Comparison of ENCODE assay signal across 8 mouse cellular contexts in genomic region chr11:87986831-87987793, GRCm38 (mm10). TPM values are rescaled to one million over a fixed set of nuclear protein-coding genes. Genes with fewer than 3 reads are reported as not detected.
A peak's percentile ranks its signal among the peaks of the same experiment; 100 is the strongest.
DNase-seq lines count a peak whose midpoint lies in the region; ATAC-seq and TF ChIP-seq lines count a peak whose summit lies in the region.

TSS of gene Dynll2 (minus strand) at chr11:87987533.

- H3K4me2 ChIP-seq in embryonic facial prominence, embryonic 11.5 days (ENCODE audit: low read depth, low read length) = peak within 1 kb of the TSS; percentile 73
- peak within 1 kb of the TSS; percentile 82 for H3K4me2 ChIP-seq in intestine, postnatal 0 days (replicated peaks; ENCODE audit: low read depth)
- H3K4me2 ChIP-seq in midbrain, embryonic 12.5 days (replicated peaks) = peak within 1 kb of the TSS; percentile 93

- peak within 1 kb of the TSS; percentile 100 for H3K4me3 ChIP-seq in embryonic facial prominence, embryonic 11.5 days (ENCODE audit: low read depth, low read length)
- H3K4me3 ChIP-seq in intestine, postnatal 0 days (ENCODE audit: low read depth, low read length) = peak within 1 kb of the TSS; percentile 96
- H3K4me3 ChIP-seq in limb, embryonic 10.5 days = peak within 1 kb of the TSS; percentile 91
- peak within 1 kb of the TSS; percentile 89 for H3K4me3 ChIP-seq in midbrain, embryonic 12.5 days
- H3K4me3 ChIP-seq in small intestine, adult 2 months (ENCODE audit: low read depth, low read length) = peak within 1 kb of the TSS; percentile 82

- H3K36me3 ChIP-seq in embryonic facial prominence, embryonic 11.5 days (replicated peaks; ENCODE audit: control insufficient read depth, insufficient read depth, low read depth, low read length) = no peaks in the 10 kb centered on the region
- peaks cover 18% of the 10 kb centered on the region for H3K36me3 ChIP-seq in intestine, postnatal 0 days (ENCODE audit: control insufficient read depth, insufficient read depth)
- peaks cover 25% of the 10 kb centered on the region for H3K36me3 ChIP-seq in limb, embryonic 10.5 days
- H3K36me3 ChIP-seq in midbrain, embryonic 12.5 days = peaks cover 17% of the 10 kb centered on the region
- H3K36me3 ChIP-seq in small intestine, adult 2 months (ENCODE audit: control insufficient read depth, insufficient read depth, low read length) = peaks cover 15% of the 10 kb centered on the region

- TF ChIP-seq POLR2A in small intestine, adult 2 months (IDR thresholded peaks at IDR 0.05; ENCODE audit: low read depth, low read length) = peak; percentile 97

- DNase-seq in 3134 (ENCODE audit: extremely low read depth, insufficient read length, low spot score) = peak; percentile 89
- DNase-seq in adrenal gland, postnatal 25 days = peak; percentile 92
- DNase-seq in embryonic facial prominence, embryonic 11.5 days (ENCODE audit: low spot score) = peak; percentile 97
- peak; percentile 96 for DNase-seq in limb, embryonic 10.5 days (ENCODE audit: low spot score)

- peak; percentile 95 for ATAC-seq in embryonic facial prominence, embryonic 11.5 days (replicated peaks; ENCODE audit: insufficient number of reproducible peaks, low FRiP score, low TSS enrichment, low read depth)
- ATAC-seq in granulocyte monocyte progenitor cell, adult 5-6 weeks (replicated peaks; ENCODE audit: poor library complexity, severe bottlenecking) = peak; percentile 83
- ATAC-seq in intestine, postnatal 0 days = peak; percentile 82
- peak; percentile 96 for ATAC-seq in midbrain, embryonic 12.5 days (ENCODE audit: low FRiP score, low read depth)

- H3K9ac ChIP-seq in embryonic facial prominence, embryonic 11.5 days (replicated peaks; ENCODE audit: low read length) = peak within 1 kb of the TSS; percentile 94
- H3K9ac ChIP-seq in intestine, postnatal 0 days (ENCODE audit: low read depth, low read length) = peak within 1 kb of the TSS; percentile 97
- peak within 1 kb of the TSS; percentile 96 for H3K9ac ChIP-seq in midbrain, embryonic 12.5 days (replicated peaks)

- no peak for TF ChIP-seq CTCF in intestine, postnatal 0 days (IDR thresholded peaks at IDR 0.05; ENCODE audit: low read depth)
- TF ChIP-seq CTCF in small intestine, adult 2 months (IDR thresholded peaks at IDR 0.05; ENCODE audit: extremely low read depth, insufficient read length, insufficient replicate concordance, low read depth, low read length) = no peak

- peak within 1 kb of the TSS; percentile 94 for H3K27ac ChIP-seq in embryonic facial prominence, embryonic 11.5 days (replicated peaks; ENCODE audit: low read depth, low read length)
- H3K27ac ChIP-seq in intestine, postnatal 0 days (ENCODE audit: low read depth, low read length) = peak within 1 kb of the TSS; percentile 99
- peak within 1 kb of the TSS; percentile 95 for H3K27ac ChIP-seq in limb, embryonic 10.5 days
- peak within 1 kb of the TSS; percentile 98 for H3K27ac ChIP-seq in midbrain, embryonic 12.5 days (replicated peaks)
- peak within 1 kb of the TSS; percentile 84 for H3K27ac ChIP-seq in small intestine, adult 2 months (ENCODE audit: insufficient read depth, low read depth, low read length)

- H3K27me3 ChIP-seq in embryonic facial prominence, embryonic 11.5 days (ENCODE audit: control insufficient read depth, insufficient read depth, low read length) = no peaks in the 10 kb centered on the region
- no peaks in the 10 kb centered on the region for H3K27me3 ChIP-seq in intestine, postnatal 0 days (replicated peaks; ENCODE audit: control insufficient read depth, insufficient read depth, low read length)
- no peaks in the 10 kb centered on the region for H3K27me3 ChIP-seq in limb, embryonic 10.5 days (ENCODE audit: low read depth, poor library complexity, severe bottlenecking)
- no peaks in the 10 kb centered on the region for H3K27me3 ChIP-seq in midbrain, embryonic 12.5 days
- H3K27me3 ChIP-seq in small intestine, adult 2 months (ENCODE audit: control insufficient read depth, insufficient read depth, low read length) = no peaks in the 10 kb centered on the region

- no peaks in the 10 kb centered on the region for H3K4me1 ChIP-seq in embryonic facial prominence, embryonic 11.5 days (ENCODE audit: control insufficient read depth, insufficient read depth, low read length)
- H3K4me1 ChIP-seq in intestine, postnatal 0 days (replicated peaks; ENCODE audit: control insufficient read depth, insufficient read depth, low read length) = 0 out of 2 replicates have a peak, but pooled peaks cover 2% of the 10 kb centered on the region
- peaks cover 28% of the 10 kb centered on the region for H3K4me1 ChIP-seq in limb, embryonic 10.5 days
- peaks cover 35% of the 10 kb centered on the region for H3K4me1 ChIP-seq in midbrain, embryonic 12.5 days
- H3K4me1 ChIP-seq in small intestine, adult 2 months (ENCODE audit: control insufficient read depth, insufficient read depth, insufficient read length, low read length) = peaks cover 8% of the 10 kb centered on the region; the same call in 1 of the 2 replicates

- H3K9me3 ChIP-seq in embryonic facial prominence, embryonic 11.5 days (replicated peaks; ENCODE audit: control insufficient read depth, low read length) = no peaks in the 10 kb centered on the region
- H3K9me3 ChIP-seq in intestine, postnatal 0 days (ENCODE audit: control insufficient read depth) = no peaks in the 10 kb centered on the region
- no peaks in the 10 kb centered on the region for H3K9me3 ChIP-seq in limb, embryonic 10.5 days (replicated peaks)
- no peaks in the 10 kb centered on the region for H3K9me3 ChIP-seq in midbrain, embryonic 12.5 days

- under 1% methylated on average over 89 of the region's 107 CpGs for WGBS in embryonic facial prominence, embryonic 11.5 days
- WGBS in intestine, postnatal 0 days = under 1% methylated on average over 97 of the region's 107 CpGs
- WGBS in limb, embryonic 10.5 days = under 1% methylated on average over 106 of the region's 107 CpGs
- under 1% methylated on average over 87 of the region's 107 CpGs for WGBS in midbrain, embryonic 12.5 days
- WGBS in small intestine, adult 2 months = under 1% methylated on average over 105 of the region's 107 CpGs

RNA-seq across cellular contexts. Expression of gene Dynll2, which starts in this region (rescaled TPM):
- total RNA-seq in adrenal gland, postnatal 25 days (2021) = 213 TPM in 2 replicates
- polyA plus RNA-seq in embryonic facial prominence, embryonic 11.5 days (2014; fragmentation: Nextera tagmentation; extraction: Ambion mirVana) = 16.0 and 17.3 TPM in 2 replicates
- 20.9 and 24.9 TPM in 2 replicates for total RNA-seq in granulocyte monocyte progenitor cell, adult 5-6 weeks (2014; fragmentation: Nextera tagmentation)
- total RNA-seq in granulocyte monocyte progenitor cell, adult 5-6 weeks (2017) = 12.3 and 17.3 TPM in 2 replicates
- polyA plus RNA-seq in intestine, postnatal 0 days (2015; fragmentation: Nextera tagmentation; extraction: Ambion mirVana) = 52.4 and 57.4 TPM in 2 replicates
- 22.9 and 25.0 TPM in 2 replicates for polyA plus RNA-seq in limb, embryonic 10.5 days (2016; fragmentation: Nextera tagmentation; extraction: Ambion mirVana)
- polyA plus RNA-seq in midbrain, embryonic 12.5 days (2016; fragmentation: Nextera tagmentation; extraction: Ambion mirVana) = 38.1 and 40.8 TPM in 2 replicates
- polyA plus RNA-seq in small intestine, adult 2 months (2012; rRNA removed) = 72.7 and 140 TPM in 2 replicates

Comparison
In these comparisons a context has a peak if more than half of its experiments do, and no peak if none do; other contexts are left out.
1. Peak in every context shown above with its lines: DNase-seq, ATAC-seq, H3K4me3 ChIP-seq and H3K27ac ChIP-seq.